Mouse (Mus musculus): ENCODE measurements around the gene Adamts2. TPM values are rescaled to one million over a fixed set of nuclear protein-coding genes. Genes with fewer than 3 reads are reported as not detected.

Adamts2 gene
- total RNA-seq, 2 experiments from 2014 or later, result 16.3 to 18.7 TPM

DNA sequence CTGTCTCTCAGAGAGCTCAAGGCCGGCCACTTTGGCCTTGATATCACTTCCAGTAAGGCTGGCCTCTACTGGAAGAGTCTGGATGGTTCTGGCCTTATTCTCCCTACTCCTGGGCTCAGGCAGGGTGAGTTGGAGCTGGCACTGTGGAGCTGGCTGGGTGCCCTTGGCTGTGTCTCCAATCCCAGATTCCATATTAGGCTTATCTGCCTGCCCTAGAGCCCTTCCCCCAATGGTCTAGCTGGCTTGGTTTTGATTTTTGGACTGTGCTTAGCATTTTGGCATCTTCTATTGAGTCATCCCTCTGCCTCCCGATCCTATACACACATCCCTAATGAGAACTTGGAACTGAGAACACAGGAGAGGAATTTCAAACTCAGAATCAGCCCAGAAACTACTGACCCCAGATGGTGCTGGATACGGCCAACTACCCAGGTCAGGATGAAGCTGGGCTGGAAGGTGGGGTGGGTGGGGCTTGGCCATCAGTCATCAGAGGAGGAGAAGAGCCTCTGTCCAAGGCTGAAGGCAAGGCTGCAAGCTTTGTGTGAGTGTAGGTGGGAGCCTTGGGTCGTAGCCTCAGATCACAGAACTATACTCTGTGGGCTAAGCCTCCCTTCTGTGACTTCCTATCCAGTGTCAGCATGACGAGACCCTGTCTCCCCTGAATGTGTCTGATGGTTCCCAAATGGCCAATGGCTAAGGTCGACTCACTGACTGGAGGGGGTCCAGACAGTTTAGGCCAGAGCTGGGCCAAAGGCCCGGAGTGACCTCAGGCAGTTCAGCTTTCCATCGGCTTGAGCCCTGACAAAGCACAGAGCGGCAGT, 67.9 kb downstream of the Adamts2 start:
- DNase-seq, result peak; percentile 83 to 85
- intact Hi-C loops (cut with DNase I), result loop anchor here (2.0 to 10.0 kb wide), 4 partner anchors 37 to 225 kb away; no protein-coding TSS in a partner anchor

DNA sequence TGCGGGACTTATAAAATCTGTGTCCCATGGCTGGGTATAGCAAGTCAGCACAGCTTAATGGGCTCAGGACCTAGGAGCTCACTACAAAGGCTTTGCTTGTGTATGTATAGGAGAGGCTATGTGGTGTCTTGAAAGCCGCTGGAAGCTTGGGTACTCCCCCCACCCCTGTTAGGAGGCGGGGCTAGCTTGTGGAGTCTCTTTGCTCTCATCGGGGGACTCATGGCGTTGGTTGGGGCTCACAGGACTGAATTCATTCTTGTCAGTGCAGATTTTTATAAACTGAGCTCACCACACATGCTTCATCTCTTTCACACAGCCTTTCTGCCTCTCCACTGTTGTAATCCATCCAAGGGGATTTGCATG, 68.5 kb downstream of the Adamts2 start:
- intact Hi-C loops (cut with DNase I), result loop anchor here (2.0 to 10.0 kb wide), 4 partner anchors 38 to 226 kb away; no protein-coding TSS in a partner anchor
- no peak for DNase-seq

DNA sequence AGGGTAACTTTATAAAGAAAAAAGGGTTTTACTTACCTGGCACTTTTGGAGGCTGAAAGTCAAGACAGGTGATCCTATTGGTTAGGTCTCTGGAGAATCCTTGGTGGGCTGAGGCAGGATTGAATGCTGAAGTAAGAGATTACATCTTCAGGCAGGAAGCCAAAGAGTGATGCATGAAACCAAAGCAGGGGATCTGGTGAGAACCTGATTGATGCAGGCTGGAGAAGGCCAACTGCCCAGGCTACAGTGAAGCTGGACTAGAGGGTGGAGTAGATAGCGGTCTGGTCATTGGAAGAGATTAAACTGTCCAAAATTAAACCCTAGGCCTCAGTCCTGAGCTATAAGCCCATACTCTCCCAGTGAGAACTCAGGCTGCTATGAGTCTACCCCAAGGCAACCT, 69.0 kb downstream of the Adamts2 start:
- no peak for DNase-seq

DNA sequence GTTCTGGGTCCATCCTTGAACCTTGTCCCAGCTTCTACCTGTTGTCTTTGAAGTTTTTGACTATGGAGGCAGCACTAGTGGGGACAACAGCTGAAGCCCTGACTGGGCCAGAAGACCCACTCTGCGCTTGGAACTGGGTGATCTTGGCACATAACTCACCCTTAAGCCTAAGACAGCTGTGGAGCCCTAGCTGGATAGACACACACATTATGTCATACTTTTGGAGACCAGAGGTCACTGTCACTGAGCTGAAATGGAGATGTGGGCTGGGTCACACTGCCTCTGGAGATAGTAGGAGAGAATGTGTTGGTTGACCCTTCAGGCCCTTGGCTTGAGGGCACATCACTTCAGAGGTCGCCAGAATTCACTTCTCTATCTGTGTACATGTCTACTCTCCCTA, 69.5 kb downstream of the Adamts2 start:
- DNase-seq, result peak in 1 of 2 experiments; percentile 41
- intact Hi-C loops (cut with DNase I), result loop anchor here (2.0 to 10.0 kb wide), 4 partner anchors 39 to 227 kb away; no protein-coding TSS in a partner anchor

More for the DNA sequence above, 69.0 kb downstream of the Adamts2 start:
- intact Hi-C loops (cut with DNase I), result loop anchor here (2.0 to 10.0 kb wide), 4 partner anchors 39 to 226 kb away; no protein-coding TSS in a partner anchor

DNA sequence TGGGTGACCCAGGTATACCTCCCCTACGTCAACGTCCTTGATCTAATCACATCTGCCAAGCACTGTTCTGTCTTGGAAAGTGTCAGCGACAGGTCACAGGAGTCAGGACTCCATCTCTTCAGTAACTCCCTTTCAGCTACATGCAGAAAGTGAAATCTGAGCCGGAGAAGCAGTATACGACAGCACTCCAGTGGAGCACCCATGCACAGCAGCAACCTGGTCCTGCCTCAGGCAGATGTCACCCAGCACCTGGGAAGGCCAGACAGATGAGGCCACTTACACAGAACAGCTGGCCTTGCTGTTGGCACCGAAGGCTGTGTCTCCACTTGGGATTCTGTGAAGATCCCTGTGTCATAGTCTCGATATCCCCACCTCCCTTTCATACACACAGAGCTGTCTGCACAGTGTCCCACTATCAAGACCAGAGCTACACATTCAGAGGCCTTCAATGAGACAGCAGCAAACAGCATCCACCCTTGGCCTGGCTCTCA, 70.0 kb downstream of the Adamts2 start:
- intact Hi-C loops (cut with DNase I), result loop anchor here (2.0 to 10.0 kb wide), 6 partner anchors 21 to 227 kb away; no protein-coding TSS in a partner anchor
- DNase-seq, result peak in 1 of 2 experiments; percentile 38

DNA sequence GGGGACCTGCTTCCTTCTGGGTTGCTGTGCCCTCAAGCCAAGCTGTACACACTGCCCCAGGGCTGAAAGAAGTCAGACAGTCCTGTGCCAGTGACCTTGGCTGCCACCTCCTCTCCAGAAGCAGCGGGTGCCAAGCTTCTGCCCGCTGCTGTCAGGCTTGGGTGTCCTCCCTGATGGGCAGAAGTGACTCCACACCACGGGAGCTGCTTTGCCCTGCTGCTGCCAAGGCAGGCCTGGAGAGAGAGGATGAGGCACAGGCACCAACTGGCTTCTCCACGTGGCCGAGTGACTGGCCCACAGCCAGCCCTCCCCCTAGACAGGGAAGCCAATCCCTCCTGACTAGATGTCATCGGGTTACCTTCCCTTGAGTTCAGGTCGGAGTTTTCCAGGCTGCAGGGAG, 71.0 kb downstream of the Adamts2 start:
- DNase-seq, result peak; percentile 67 to 69
- intact Hi-C loops (cut with DNase I), result loop anchor here (2.0 to 10.0 kb wide), 5 partner anchors 22 to 228 kb away; no protein-coding TSS in a partner anchor

DNA sequence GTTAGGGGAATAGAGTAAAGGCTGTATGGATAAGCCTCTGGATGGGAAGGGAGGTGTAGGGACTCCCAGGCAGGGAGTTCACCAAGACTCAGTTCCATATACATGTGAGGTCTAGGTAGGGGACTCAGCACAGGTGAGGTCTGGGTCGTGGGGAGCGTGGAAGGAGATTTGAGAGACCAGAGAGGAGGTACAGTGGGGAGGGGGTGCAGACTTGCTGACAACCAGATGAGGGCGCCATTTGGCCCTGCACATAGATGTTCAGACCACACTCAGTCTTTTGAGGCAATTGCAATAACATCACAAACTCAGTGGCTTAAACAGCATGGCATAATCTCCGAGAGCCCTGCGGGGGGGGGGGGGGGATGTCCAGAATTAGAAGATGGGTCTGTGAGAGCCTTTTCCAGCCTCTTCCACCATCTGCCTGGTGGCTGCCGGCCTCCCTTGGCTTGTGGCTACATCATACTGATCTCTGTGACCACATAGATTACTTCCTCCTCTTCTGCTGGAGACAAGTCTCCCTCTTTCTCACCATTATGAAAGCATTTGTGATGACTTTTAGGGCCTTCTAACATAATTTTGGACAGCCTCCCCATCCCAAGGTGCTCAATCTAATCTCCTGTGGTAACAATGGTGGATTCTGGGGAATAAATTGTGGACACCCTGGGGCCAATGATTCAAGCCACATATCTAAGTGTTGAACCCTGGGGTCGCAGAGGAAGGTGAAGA, 71.8 kb downstream of the Adamts2 start:
- intact Hi-C loops (cut with DNase I), result loop anchor here (2.0 to 10.0 kb wide), 5 partner anchors 23 to 229 kb away; no protein-coding TSS in a partner anchor
- no peak for DNase-seq

DNA sequence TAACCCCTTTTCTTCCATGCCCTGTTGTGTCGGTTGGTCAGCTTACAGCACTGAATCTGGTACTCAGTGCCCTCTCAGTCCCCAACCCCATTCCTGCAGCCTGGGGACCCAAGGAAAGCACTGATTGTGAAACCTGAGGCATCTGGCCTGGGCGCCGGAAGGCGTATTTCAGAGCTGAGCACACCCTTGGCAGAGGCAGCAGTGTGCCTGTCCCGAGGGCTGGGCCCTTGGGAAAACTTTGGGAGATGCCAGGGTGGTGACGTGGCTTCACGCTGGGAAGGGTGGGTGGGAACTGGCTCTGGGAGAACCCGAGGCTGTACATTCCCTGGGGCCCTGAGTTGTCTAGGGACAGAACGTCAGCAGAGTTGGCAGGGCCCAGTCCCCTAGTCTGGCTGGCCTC, 72.5 kb downstream of the Adamts2 start:
- DNase-seq, result peak; percentile 72 to 76
- intact Hi-C loops (cut with DNase I), result loop anchor here (5.0 to 10.0 kb wide), 3 partner anchors 42 to 230 kb away; no protein-coding TSS in a partner anchor

DNA sequence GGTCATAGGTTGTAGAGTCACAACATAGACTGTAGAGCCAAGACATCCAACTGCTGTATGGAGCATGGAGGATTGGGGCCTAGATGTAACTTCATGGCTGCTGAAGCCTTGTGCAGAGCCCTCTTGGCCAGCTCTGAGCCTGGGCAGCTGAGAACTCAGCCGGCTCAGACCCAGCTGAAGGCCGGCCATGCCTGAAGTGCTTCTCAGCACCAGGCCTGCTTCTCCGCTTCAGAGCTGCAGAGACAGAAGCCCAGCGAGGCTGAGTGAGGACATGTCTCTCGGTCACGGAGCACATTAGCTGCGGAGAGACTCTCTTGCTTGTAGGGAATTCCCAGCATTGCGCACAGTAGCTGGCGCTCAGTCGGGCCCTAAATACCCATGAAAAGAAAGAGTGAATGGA, 76.8 kb downstream of the Adamts2 start:
- DNase-seq, result no peak
- intact Hi-C loops (cut with DNase I), result loop anchor here (10.0 kb wide), 1 partner anchor 234 kb away; no protein-coding TSS in a partner anchor

DNA sequence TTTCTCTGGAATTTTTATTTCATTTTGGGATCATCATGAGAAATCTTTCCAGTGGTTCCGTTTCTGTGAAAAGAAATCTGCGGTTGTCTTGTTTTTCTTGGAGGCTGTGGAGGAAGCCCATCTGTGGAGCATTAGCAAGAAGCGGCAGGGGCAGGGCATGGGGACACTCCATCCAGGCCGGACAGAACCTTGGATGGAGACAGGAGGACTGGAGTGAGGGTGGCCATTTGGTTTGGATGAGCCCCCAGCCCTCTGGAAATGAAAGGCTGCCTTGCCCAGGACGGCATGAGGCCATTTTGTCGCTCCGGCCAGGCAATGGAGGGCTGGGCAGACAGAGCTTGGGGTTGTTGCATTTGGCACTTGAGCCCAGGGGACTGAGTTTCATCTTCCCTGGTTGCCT, 80.1 kb downstream of the Adamts2 start:
- DNase-seq, result peak; percentile 32 to 42
- intact Hi-C loops (cut with DNase I), result no loop called here

DNA sequence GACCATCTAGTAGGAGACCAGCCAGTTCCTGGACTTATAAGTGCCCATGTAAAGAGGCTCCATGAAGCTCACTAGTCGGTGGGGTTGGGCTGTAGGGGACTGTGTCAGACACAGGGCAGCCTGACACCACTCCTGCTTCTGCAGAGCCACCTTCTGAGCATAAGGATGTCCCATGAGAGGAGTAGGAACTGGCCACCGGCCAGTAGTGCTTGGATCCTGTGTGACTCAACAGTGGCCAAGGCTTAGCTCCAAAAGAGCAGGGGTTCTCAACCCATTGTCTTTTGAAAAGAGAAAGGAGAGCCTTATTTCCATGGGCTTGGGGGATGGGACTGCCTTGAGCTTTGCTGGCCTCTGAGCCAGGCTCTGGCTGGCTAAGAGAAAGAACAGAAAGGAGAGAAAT, 81.9 kb downstream of the Adamts2 start:
- no peak for DNase-seq
- intact Hi-C loops (cut with DNase I), result no loop called here

DNA sequence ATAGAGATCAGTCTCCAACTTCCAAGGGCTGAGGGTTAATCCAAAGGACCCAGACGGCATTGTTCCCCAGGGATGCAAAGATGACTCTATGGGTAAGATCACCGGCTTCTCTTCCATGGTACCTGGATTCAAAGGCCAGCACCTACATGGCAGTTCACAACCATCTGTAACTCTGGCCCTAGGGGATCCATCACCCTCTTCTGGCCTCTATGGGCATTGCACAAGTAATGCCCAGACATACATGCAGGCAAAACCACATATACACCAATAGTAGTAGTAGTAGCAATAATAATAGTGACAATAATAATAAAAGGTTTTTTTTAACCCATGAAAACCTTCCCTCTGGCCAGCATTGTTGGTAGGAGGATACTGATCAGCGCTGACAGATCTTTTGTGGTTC, 86.7 kb downstream of the Adamts2 start:
- intact Hi-C loops (cut with DNase I), result no loop called here

DNA sequence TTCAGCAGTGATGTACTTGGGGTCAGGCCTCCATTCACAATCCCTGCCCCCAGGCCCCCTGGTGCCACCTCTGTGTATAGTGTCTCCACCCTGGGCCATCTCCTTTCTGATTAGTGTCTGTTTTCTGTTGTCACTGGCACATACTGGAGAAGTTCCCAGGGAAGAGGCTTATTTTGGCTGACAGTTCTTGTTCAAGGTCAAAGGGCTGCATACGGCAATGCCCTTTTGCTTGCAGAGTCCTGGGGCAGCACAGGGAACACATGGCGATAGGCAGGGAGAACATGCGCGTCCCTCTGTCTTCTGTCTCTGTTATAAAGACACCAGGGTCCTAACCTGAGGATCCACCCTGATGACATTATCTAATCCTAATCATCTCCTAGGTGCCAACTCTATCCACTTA, 87.8 kb downstream of the Adamts2 start:
- intact Hi-C loops (cut with DNase I), result loop anchor here (5.0 kb wide), 1 partner anchor 87 kb away; the partner anchor contains the start of gene Adamts2
- DNase-seq, result no peak

More for the DNA sequence above, 86.7 kb downstream of the Adamts2 start:
- DNase-seq, result no peak

DNA sequence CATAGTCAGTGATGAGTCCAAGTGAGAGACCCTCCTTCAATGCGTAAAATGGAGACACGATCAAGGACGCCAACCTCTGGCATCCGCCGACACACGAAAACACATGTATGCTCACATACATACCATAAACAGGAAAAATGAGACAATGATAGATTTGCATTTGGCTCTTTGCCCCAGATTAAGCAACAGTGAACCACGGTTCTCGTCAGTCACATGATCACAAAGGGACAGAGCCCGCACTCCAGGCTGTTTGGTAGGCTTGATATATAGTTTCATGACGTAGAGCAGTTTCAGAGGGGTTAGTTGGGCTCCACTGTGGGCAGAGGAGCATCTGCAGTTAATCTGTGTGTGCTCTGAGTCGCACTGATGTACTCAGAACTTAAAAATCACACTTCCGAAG, 98.1 kb downstream of the Adamts2 start:
- no peak for DNase-seq
- intact Hi-C loops (cut with DNase I), result no loop called here

DNA sequence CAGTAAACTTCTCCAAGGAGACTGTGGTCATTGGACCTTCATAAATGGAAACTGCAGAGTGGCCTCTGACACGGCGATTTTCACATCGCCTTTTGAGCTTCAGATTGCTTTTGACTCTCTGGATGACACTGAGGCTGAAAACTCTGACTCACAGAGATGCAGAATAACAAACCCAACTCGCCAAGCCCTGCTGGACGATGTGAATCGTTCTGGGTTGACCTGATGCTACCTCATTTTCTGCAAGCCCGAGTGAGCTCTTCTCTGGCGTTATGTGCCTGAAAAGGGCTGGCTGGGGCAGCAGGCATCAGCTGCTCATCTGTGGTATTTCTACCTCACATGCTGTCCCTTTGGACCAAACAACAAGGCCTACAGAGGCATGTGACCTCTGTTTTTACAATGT, 98.6 kb downstream of the Adamts2 start:
- DNase-seq, result no peak
- intact Hi-C loops (cut with DNase I), result no loop called here

DNA sequence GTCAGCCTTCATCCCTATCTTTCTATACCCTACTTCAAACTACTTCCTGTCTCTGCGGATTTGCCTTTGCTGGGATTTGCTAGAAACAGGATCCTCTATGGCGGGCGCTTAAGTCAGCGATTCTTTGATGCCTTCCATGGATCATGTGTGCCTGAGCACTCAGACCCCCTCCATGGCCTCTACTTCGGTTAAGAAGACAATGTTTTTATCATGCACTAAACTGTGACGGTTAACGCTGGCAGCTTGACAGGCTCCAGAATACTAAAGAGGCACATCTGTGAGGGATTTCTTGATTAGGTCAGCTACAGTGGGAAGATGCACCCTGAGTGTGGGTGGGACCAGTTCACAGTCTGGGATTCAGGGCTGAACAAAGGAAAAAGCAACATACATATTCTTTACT, 101.5 kb downstream of the Adamts2 start:
- no peak for DNase-seq
- intact Hi-C loops (cut with DNase I), result no loop called here

DNA sequence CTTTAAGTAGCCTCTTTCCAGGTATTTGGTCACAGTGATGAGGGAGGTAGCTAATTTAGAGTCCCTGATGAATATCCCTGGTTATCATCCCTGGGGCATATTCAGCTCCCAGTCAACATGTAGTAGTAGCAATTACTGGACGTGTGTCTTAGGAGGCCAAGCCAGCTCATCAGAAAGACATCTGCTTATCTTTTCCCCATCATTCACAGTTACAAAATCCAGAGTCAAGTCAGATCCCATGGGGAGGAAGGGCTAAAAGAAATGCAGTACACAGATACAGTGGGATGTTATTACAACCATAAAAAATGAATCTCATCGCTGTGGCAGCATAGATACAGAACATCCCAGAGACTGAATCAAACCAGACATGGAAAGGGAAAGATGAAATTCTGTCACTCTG, 102.6 kb downstream of the Adamts2 start:
- intact Hi-C loops (cut with DNase I), result no loop called here
- no peak for DNase-seq

DNA sequence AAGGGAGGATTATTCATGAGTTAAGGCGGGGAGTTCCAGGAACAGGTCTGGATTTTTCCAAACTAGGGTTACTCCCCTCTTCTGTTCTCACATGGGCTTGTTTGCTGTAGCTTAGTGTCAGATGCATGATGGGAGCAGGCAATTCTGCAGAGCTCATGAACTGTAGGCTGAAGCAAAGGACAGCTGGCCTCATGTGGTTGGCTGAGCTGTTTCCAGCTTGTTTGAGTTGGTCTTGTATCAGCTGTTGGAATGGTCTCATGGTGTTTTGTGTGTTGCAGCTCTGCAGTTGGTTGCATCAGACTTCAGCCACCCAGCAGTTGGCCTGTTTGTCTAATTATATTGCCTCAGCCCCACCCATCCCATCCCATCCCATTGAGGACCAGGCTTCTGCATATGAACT, 105.4 kb downstream of the Adamts2 start:
- intact Hi-C loops (cut with DNase I), result no loop called here
- DNase-seq, result peak; percentile 29 to 38

DNA sequence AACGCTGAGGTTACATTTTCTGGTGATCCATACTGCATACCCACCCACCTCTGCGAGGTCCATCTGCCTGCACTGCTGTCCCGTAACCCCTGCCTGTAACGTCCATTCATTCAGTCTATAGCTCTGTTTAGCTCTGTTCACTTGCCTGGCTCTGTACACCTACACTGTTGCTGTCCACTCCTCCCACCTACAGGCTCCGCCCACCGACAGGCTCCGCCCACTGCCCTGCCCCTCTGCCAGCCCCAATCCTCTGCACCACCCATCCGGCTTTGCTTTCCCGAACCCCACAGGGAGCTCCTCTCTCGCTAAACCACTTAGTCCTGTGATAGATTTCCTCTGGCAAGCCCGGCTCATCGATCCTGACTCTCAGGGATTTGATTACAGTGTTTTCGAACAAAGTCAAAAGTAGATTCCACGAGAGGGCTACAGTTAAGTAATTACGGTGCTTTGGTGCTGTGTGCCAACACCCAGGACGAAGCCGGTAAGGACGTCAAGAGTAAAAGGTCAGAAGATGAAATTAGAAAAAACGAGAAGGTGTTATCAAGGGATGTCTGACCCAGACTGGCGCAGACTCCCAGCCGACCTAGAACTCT, 111.8 kb downstream of the Adamts2 start:
- intact Hi-C loops (cut with DNase I), result no loop called here
- no peak for DNase-seq

DNA sequence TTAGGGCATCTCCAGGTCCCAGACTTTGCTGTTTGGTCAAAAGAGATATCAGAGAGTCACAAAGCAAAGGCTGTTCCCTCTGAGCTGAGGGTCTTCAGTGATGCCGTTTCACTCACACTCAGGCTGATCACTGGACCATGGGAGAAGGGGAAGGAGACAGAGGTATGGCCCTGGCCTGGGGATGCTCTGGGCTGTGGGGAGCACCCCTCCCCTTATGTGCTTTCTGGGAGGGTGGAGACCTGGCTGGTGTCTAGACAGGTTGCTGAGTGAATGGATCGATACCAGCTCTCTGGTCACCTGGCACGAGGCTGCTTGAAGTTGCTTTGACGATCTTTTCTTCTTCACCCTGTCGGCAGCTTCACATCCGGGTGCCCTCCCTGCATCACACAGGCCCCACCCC, 113.2 kb downstream of the Adamts2 start:
- intact Hi-C loops (cut with DNase I), result no loop called here
- no peak for DNase-seq

All from heart, postnatal 36 days (tissue).